Mouse (Mus musculus) MEL (cell line): ENCODE data around the gene Tbc1d10c.

ENCODE experiments used
- CTCF ChIP-seq, 3 experiments: IDR thresholded peaks in 2 of 3; conservative IDR thresholded peaks in 1 of 3; 2 replicates each; pipeline ENCODE4 v1.5.1; 2011 to 2012; ENCODE audit warnings: low read length in 3 of 3, low read depth in 2 of 3, mild to moderate bottlenecking in 2 of 3, improper control_type of control experiment in 1 of 3, inconsistent platforms in 1 of 3, mixed read lengths in 1 of 3, moderate library complexity in 1 of 3; ENCODE audit not compliant: control insufficient read depth in 1 of 3, insufficient read depth in 1 of 3, poor library complexity in 1 of 3, severe bottlenecking in 1 of 3
- POLR2A ChIP-seq, 2 experiments: IDR thresholded peaks; 2 replicates each; pipeline ENCODE4 v1.6.1; 2011 to 2012; ENCODE audit warnings: low read length in 2 of 2, mild to moderate bottlenecking in 2 of 2, control low read depth in 1 of 2, improper control_type of control experiment in 1 of 2, low read depth in 1 of 2, moderate library complexity in 1 of 2; ENCODE audit not compliant: control insufficient read depth in 1 of 2, insufficient read depth in 1 of 2, poor library complexity in 1 of 2
- POLR2AphosphoS5 ChIP-seq: IDR thresholded peaks from 2 replicates; pipeline ENCODE4 v1.6.1; 2012; ENCODE audit warnings: low read depth, borderline replicate concordance, mild to moderate bottlenecking, inconsistent platforms, low read length, moderate library complexity, mixed read lengths
- ZKSCAN1 ChIP-seq: IDR thresholded peaks from 2 replicates; pipeline ENCODE4 v1.6.1; 2012; ENCODE audit warnings: low read depth, mild to moderate bottlenecking, inconsistent platforms, low read length, improper control_type of control experiment, moderate library complexity

- no peak for TF ChIP-seq CTCF (IDR thresholded peaks at IDR 0.05 in 2 of 3, conservative IDR thresholded peaks at IDR 0.05 in 1 of 3; ENCODE audit: control insufficient read depth in 1 of 3, insufficient read depth in 1 of 3, low read depth in 2 of 3, low read length in 3 of 3, poor library complexity in 1 of 3, severe bottlenecking in 1 of 3)
- TF ChIP-seq ZKSCAN1, result no peak
- no peak for TF ChIP-seq POLR2AphosphoS5
- TF ChIP-seq POLR2A (IDR thresholded peaks at IDR 0.05; ENCODE audit: control insufficient read depth in 1 of 2, insufficient read depth in 1 of 2, low read depth in 1 of 2, low read length in 2 of 2, poor library complexity in 1 of 2), result no peak
These were observed 6.1 kb upstream of the Tbc1d10c start for GRCm38 (mm10) chr19:4197180-4197579.
